Mouse (Mus musculus): ENCODE results near the gene Hoxa9. TPM values are rescaled to one million over a fixed set of nuclear protein-coding genes. Genes with fewer than 3 reads are reported as not detected.

Gene Hoxa9
- polyA plus RNA-seq, 1 experiment from 2014 or later, result 57.3 TPM

- H3K9me3 ChIP-seq (replicated peaks; ENCODE audit: low read length), result no peaks in the 10 kb centered on the region
- no peak for DNase-seq (ENCODE audit: low spot score)
- no peaks in the 10 kb centered on the region for H3K27me3 ChIP-seq (ENCODE audit: insufficient read depth, low read length)
- H3K4me2 ChIP-seq (ENCODE audit: low read length), result peak overlapping the region; percentile 4; the same call in 1 of the 2 replicates
- H3K9ac ChIP-seq (ENCODE audit: low read depth, low read length), result no peak overlapping the region
- no peak for TF ChIP-seq CTCF (IDR thresholded peaks at IDR 0.05; ENCODE audit: low read depth)
- H3K4me3 ChIP-seq (replicated peaks; ENCODE audit: low read depth, low read length), result no peak overlapping the region
- H3K36me3 ChIP-seq (ENCODE audit: insufficient read depth, low read length), result 0 out of 2 replicates have a peak, but pooled peaks cover 4% of the 10 kb centered on the region
- H3K27ac ChIP-seq, result no peak overlapping the region
- ATAC-seq (replicated peaks; ENCODE audit: low FRiP score, low read depth), result no peak
- WGBS, result 38% methylated on average over 9 of the region's 9 CpGs
- H3K4me1 ChIP-seq (replicated peaks; ENCODE audit: insufficient read depth, low read length), result peaks cover 29% of the 10 kb centered on the region
Measured at GRCm38 (mm10) chr6:52196811-52197210, 34.1 kb downstream of the Hoxa9 start.

- no peak for DNase-seq (ENCODE audit: low spot score)
- ATAC-seq (replicated peaks; ENCODE audit: low FRiP score, low read depth), result no peak
Measured at GRCm38 (mm10) chr6:52194690-52195089, 36.2 kb downstream of the Hoxa9 start.

GRCm38 (mm10) chr6:52191860-52192550 lies 38.9 kb downstream of the Hoxa9 start:
- Histone ChIP-seq H3K27me3 (ENCODE audit: insufficient read depth, low read length) (no peaks in the 10 kb centered on the region), H3K4me2 (ENCODE audit: low read length) (peak overlapping the region; percentile 100), H3K4me1 (replicated peaks; ENCODE audit: insufficient read depth, low read length) (peaks cover 56% of the 10 kb centered on the region), H3K9me3 (replicated peaks; ENCODE audit: low read length) (no peaks in the 10 kb centered on the region), H3K36me3 (ENCODE audit: insufficient read depth, low read length) (0 out of 2 replicates have a peak, but pooled peaks cover 3% of the 10 kb centered on the region), H3K4me3 (replicated peaks; ENCODE audit: low read depth, low read length) (peak overlapping the region; percentile 64), H3K9ac (ENCODE audit: low read depth, low read length) (peak overlapping the region; percentile 35), H3K27ac (peak overlapping the region; percentile 77)
- WGBS, result 1% methylated on average over 30 of the region's 55 CpGs
- no peak for TF ChIP-seq CTCF (IDR thresholded peaks at IDR 0.05; ENCODE audit: low read depth)
- DNase-seq (ENCODE audit: low spot score), result peak; percentile 93
- peak; percentile 79 for ATAC-seq (replicated peaks; ENCODE audit: low FRiP score, low read depth)

More at GRCm38 (mm10) chr6:52194690-52195089, 36.2 kb downstream of the Hoxa9 start:
- Histone ChIP-seq H3K9me3 (replicated peaks; ENCODE audit: low read length) (no peaks in the 10 kb centered on the region), H3K27me3 (ENCODE audit: insufficient read depth, low read length) (no peaks in the 10 kb centered on the region), H3K4me3 (replicated peaks; ENCODE audit: low read depth, low read length) (no peak overlapping the region), H3K4me1 (replicated peaks; ENCODE audit: insufficient read depth, low read length) (peaks cover 39% of the 10 kb centered on the region), H3K4me2 (ENCODE audit: low read length) (0 out of 2 replicates have a peak overlapping the region, but pooled peaks have one; percentile 21), H3K9ac (ENCODE audit: low read depth, low read length) (no peak overlapping the region), H3K27ac (0 out of 2 replicates have a peak overlapping the region, but pooled peaks have one; percentile 15), H3K36me3 (ENCODE audit: insufficient read depth, low read length) (0 out of 2 replicates have a peak, but pooled peaks cover 6% of the 10 kb centered on the region)
- 34% methylated on average over 10 of the region's 10 CpGs for whole genome bisulfite sequencing
- peak; percentile 24; the same call in 1 of the 2 replicates for TF ChIP-seq CTCF (IDR thresholded peaks at IDR 0.05; ENCODE audit: low read depth)

DNA sequence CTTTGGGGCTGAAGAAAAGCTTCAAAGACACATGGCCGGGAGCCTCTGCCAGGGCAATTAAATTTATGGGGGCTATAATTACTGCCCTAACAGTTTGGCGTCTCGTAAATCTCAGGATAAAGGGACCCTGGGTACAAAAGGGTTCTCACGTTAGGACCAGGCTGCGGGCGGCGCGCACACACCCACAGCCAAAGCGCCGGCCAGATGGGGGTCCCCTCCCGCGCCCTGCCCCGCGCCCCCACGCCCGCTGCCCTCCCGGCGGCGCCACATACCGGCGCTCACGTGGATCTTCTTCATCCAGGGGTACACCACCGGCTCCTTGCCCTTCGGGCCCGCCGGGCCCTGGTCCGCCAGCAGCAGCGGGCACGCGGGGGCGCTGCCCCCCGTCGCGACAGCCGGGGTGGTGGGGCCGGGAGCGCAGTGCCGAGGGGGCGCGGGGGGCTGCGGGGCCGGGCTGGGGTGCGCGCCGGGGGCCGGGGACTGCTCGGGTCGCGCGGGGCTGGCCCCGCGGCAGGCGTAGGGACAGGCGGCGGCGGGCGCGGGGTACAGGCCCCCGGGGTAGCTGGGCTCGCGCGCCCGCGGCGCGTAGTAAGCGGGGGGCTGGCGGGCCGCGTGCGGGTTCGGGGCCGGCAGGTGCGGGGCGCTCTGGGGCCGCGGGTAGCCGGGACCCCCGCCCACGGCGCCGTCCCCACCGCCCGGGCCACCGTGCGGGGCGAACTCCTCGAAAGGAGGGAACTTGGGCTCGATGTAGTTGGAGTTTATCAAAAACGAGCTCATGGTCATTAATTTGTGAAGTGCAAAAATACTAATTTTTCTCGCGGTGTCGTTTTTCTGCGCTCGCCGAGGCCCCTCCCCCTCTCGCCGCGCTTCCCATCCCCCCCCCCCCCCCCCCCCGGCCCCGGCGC lies 39.7 kb downstream of the Hoxa9 start, which contains the start of gene Hoxa4:
Hoxa4 (minus strand) TSS at position 848 of the 905 bp plus-strand sequence.
- Histone ChIP-seq H3K9me3 (replicated peaks; ENCODE audit: low read length) (no peaks in the 10 kb centered on the region), H3K9ac (ENCODE audit: low read depth, low read length) (peak within 1 kb of the TSS; percentile 95), H3K4me3 (replicated peaks; ENCODE audit: low read depth, low read length) (peak within 1 kb of the TSS; percentile 64), H3K27me3 (ENCODE audit: insufficient read depth, low read length) (no peaks in the 10 kb centered on the region), H3K4me1 (replicated peaks; ENCODE audit: insufficient read depth, low read length) (peaks cover 54% of the 10 kb centered on the region), H3K4me2 (ENCODE audit: low read length) (peak within 1 kb of the TSS; percentile 100), H3K36me3 (ENCODE audit: insufficient read depth, low read length) (0 out of 2 replicates have a peak, but pooled peaks cover 3% of the 10 kb centered on the region), H3K27ac (peak within 1 kb of the TSS; percentile 90)
- WGBS, result 2% methylated on average over 89 of the region's 102 CpGs
- peak; percentile 41 for ATAC-seq (replicated peaks; ENCODE audit: low FRiP score, low read depth)
- no peak for TF ChIP-seq CTCF (IDR thresholded peaks at IDR 0.05; ENCODE audit: low read depth)
- peak; percentile 91 for DNase-seq (ENCODE audit: low spot score)

DNA sequence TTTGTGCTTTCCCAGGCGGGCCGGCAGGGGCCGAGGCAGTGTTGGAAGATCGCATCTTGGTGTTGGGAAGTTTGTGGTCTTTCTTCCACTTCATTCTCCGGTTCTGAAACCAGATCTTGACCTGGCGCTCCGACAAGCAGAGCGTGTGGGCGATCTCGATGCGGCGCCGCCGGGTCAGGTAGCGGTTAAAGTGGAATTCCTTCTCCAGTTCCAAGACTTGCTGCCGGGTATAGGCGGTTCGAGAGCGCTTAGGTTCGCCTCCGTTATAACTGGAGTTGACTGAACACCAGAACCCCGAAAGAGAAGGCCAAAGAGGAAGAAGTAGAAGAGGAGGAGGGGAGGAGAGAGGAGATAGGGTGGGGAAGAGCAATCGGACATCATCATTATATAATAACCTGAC lies 40.5 kb downstream of the Hoxa9 start:
- Histone ChIP-seq H3K4me1 (replicated peaks; ENCODE audit: insufficient read depth, low read length) (peaks cover 61% of the 10 kb centered on the region), H3K27ac (peak overlapping the region; percentile 90), H3K9me3 (replicated peaks; ENCODE audit: low read length) (no peaks in the 10 kb centered on the region), H3K36me3 (ENCODE audit: insufficient read depth, low read length) (0 out of 2 replicates have a peak, but pooled peaks cover 3% of the 10 kb centered on the region), H3K27me3 (ENCODE audit: insufficient read depth, low read length) (no peaks in the 10 kb centered on the region), H3K9ac (ENCODE audit: low read depth, low read length) (no peak overlapping the region; the same call in 1 of the 2 replicates), H3K4me2 (ENCODE audit: low read length) (peak overlapping the region; percentile 100), H3K4me3 (replicated peaks; ENCODE audit: low read depth, low read length) (peak overlapping the region; percentile 64)
- DNase-seq (ENCODE audit: low spot score), result peak; percentile 72
- WGBS, result 8% methylated on average over 23 of the region's 23 CpGs
- no peak for TF ChIP-seq CTCF (IDR thresholded peaks at IDR 0.05; ENCODE audit: low read depth)
- ATAC-seq (replicated peaks; ENCODE audit: low FRiP score, low read depth), result no peak

DNA sequence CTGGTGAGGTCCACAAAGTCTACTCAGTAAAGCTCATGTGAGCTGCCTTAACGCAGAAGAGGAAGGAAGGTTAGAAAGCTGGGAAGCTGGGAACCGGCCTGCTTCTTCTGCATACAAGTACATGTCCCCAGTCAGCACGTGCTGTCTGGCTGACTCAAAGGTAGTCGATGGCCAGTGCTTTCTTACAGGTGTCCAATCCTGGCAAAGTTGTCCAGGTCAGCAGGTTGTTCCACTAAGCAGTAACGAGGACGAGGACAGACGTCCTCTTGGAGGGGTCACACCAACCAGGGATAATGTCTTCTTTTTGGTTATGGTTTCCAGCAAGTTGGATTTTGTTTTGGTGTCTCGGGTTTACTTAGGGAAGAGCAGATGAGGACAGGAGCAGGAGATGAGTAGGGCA lies 41.0 kb downstream of the Hoxa9 start:
- peak overlapping the region; percentile 90; the same call in 1 of the 2 replicates for H3K27ac ChIP-seq
- no peak overlapping the region for H3K9ac ChIP-seq (ENCODE audit: low read depth, low read length)
- DNase-seq (ENCODE audit: low spot score) (no peak), ATAC-seq (replicated peaks; ENCODE audit: low FRiP score, low read depth) (no peak)
- peak overlapping the region; percentile 100 for H3K4me2 ChIP-seq (ENCODE audit: low read length)
- 37% methylated on average over 8 of the region's 8 CpGs for WGBS
- no peak overlapping the region for H3K4me3 ChIP-seq (replicated peaks; ENCODE audit: low read depth, low read length)
- H3K9me3 ChIP-seq (replicated peaks; ENCODE audit: low read length), result no peaks in the 10 kb centered on the region
- 0 out of 2 replicates have a peak, but pooled peaks cover 3% of the 10 kb centered on the region for H3K36me3 ChIP-seq (ENCODE audit: insufficient read depth, low read length)
- no peaks in the 10 kb centered on the region for H3K27me3 ChIP-seq (ENCODE audit: insufficient read depth, low read length)
- TF ChIP-seq CTCF (IDR thresholded peaks at IDR 0.05; ENCODE audit: low read depth), result no peak
- H3K4me1 ChIP-seq (replicated peaks; ENCODE audit: insufficient read depth, low read length), result peaks cover 65% of the 10 kb centered on the region
